Mouse (Mus musculus): ENCODE measurements around the gene Rgl1.

DNA sequence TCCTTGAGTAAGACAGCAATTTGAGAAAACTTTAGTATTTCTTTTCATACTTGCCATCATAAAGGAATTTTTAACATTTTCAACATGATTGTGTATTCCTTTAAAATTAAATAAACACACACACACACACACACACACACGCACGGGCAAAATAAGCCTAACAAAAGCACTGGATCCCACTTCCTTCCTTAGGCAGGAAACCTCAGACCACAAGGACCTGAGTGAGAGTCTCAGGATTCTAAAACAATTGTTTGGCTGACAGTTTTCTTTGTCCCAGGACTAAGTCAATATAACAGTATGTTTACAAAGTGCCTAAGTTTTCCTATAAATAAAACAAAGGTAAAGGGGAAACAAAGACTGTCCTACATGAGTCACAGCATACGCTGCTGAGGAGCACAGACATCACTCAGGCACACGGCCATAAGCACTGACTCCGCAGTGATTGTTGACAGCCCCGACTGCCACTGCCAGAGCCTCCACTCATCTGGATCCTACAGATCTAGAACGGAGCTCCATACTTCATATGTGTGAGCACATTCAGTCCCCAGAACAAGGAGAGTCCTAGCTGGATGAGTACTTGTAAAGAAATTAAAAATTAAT is 180.7 kb downstream of the Rgl1 start:
- TF ChIP-seq CTCF (IDR thresholded peaks at IDR 0.05; ENCODE audit: low read depth, low read length) (no peak), POLR2A (IDR thresholded peaks at IDR 0.05; ENCODE audit: borderline replicate concordance, low read depth, low read length) (no peak)

Measured in bone marrow macrophage, adult 2 months (primary cell).